Mouse (Mus musculus): Measurements from ENCODE around the gene Klf12. TPM values are rescaled to one million over a fixed set of nuclear protein-coding genes. Genes with fewer than 3 reads are reported as not detected.

The Klf12 gene
- polyA plus RNA-seq, 1 experiment: not detected

DNA sequence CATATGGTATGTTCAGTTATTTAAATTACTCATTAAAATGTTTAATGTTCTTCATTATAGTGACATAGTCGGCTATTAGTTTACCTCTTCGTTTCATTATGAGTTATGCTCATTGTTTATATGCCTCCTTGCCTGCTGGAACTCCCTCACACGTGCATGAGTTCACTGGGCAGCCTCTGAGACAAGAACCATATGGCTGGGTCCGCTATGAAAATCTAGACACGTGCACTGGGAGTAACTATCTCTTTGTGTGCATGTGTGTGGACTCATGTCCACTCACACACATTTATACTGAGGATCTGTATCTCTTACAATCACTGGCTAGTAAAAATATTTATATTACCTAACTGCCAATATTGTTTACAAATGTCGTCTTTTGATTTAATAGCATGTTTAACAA, 14.4 kb upstream of the Klf12 start:
- 76% methylated on average over 6 of the region's 6 CpGs for WGBS
- TF ChIP-seq POLR2A (IDR thresholded peaks at IDR 0.05; ENCODE audit: borderline replicate concordance, control insufficient read depth, low read depth, low read length) (no peak), CTCF (IDR thresholded peaks at IDR 0.05; ENCODE audit: control insufficient read depth, insufficient read depth, low read length) (no peak)
- H3K27ac ChIP-seq (ENCODE audit: control insufficient read depth, insufficient read depth, low read depth, low read length, poor library complexity): no peak overlapping the region
- no peak overlapping the region for H3K4me3 ChIP-seq (replicated peaks; ENCODE audit: control insufficient read depth, low read depth, low read length)
- H3K4me1 ChIP-seq (ENCODE audit: control insufficient read depth, insufficient read depth, low read length): no peaks in the 10 kb centered on the region

DNA sequence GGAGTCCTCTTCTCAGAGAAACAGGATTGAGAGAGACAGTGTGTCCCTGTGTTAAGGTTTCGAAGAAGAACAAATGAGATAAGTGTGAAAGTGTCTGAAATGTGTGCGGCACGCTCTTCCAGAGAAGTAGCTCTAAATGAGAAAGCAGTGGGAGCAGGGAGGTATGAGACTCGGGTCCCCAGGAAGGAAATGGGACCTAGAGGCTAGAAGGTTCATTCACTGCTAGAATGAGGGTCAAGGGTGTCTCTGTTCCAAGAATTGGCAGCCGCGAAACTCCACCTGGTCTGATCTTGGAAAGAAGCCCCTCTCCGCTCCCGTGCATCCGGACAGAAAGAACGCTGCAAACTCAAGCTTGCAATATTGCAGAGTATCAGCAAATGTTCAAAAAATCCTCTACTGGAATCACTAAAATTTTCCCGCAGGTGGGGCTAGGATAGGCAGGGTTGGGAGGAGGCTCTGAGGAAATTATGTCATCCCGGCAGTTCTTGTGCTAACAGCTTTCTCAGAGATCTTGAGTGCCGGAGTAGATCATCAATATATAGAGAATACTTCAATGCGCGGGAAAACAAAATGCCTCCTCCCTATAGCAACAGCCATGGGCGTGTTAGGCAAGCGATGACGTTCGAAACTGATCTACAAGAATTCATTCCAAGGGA, 2.2 kb upstream of the Klf12 start:
- no peak overlapping the region for H3K4me3 ChIP-seq (replicated peaks; ENCODE audit: control insufficient read depth, low read depth, low read length)
- H3K4me1 ChIP-seq (ENCODE audit: control insufficient read depth, insufficient read depth, low read length): no peaks in the 10 kb centered on the region; the same call in 1 of the 2 replicates
- TF ChIP-seq POLR2A (IDR thresholded peaks at IDR 0.05; ENCODE audit: borderline replicate concordance, control insufficient read depth, low read depth, low read length) (no peak), CTCF (IDR thresholded peaks at IDR 0.05; ENCODE audit: control insufficient read depth, insufficient read depth, low read length) (no peak)
- no peak overlapping the region for H3K27ac ChIP-seq (ENCODE audit: control insufficient read depth, insufficient read depth, low read depth, low read length, poor library complexity)
- WGBS: 6% methylated on average over 19 of the region's 19 CpGs

DNA sequence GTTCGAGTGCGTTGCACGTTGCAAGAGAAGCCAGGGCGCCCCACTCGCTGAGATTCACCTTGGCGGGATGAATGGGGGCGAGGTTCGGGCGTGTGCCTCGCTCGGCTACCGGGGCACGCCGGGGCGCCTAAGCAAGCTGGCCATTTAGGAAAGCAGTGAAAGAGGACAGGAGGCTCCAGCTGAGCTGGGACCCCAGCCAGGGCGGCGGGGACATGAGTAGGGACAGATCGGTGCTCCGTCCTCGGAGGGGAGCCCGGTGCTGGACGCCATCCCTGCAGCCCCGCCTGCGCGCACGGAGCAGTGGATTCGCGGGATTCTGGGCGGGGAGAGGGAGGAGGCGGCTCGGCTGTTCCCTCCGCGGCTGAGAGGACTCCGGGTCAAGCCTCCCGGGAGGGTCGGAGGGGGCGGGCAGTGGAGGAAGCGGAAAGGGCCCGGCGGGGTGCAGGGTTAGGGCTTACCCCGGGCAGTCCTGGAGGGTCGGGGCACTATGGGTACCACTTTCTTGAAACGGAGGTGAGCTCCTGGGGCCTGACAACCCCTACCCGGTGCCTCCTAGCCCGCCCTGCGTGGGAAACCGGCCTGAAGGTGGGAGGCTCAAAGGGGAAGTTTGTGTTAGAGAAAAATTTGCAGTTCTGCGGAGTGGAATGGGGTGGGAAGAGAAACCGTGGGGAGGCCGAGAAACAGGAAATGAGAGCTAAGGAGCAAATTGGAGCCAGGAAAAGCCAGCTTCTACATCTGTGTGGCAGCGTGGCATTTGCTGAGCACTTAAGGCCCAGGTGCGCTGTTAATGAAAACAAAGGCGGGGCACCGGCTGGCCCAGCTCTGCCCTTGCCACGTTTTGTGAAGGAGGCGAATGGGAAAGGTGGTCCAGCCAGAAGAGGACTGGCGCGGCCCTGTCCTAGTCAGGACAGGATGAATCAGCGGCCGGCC, 1.4 kb upstream of the Klf12 start:
- Histone ChIP-seq H3K27ac (ENCODE audit: control insufficient read depth, insufficient read depth, low read depth, low read length, poor library complexity) (no peak overlapping the region), H3K4me1 (ENCODE audit: control insufficient read depth, insufficient read depth, low read length) (no peaks in the 10 kb centered on the region; the same call in 1 of the 2 replicates), H3K4me3 (replicated peaks; ENCODE audit: control insufficient read depth, low read depth, low read length) (peak overlapping the region; percentile 9)
- WGBS: 1% methylated on average over 60 of the region's 60 CpGs
- TF ChIP-seq CTCF (IDR thresholded peaks at IDR 0.05; ENCODE audit: control insufficient read depth, insufficient read depth, low read length) (no peak), POLR2A (IDR thresholded peaks at IDR 0.05; ENCODE audit: borderline replicate concordance, control insufficient read depth, low read depth, low read length) (no peak)

DNA sequence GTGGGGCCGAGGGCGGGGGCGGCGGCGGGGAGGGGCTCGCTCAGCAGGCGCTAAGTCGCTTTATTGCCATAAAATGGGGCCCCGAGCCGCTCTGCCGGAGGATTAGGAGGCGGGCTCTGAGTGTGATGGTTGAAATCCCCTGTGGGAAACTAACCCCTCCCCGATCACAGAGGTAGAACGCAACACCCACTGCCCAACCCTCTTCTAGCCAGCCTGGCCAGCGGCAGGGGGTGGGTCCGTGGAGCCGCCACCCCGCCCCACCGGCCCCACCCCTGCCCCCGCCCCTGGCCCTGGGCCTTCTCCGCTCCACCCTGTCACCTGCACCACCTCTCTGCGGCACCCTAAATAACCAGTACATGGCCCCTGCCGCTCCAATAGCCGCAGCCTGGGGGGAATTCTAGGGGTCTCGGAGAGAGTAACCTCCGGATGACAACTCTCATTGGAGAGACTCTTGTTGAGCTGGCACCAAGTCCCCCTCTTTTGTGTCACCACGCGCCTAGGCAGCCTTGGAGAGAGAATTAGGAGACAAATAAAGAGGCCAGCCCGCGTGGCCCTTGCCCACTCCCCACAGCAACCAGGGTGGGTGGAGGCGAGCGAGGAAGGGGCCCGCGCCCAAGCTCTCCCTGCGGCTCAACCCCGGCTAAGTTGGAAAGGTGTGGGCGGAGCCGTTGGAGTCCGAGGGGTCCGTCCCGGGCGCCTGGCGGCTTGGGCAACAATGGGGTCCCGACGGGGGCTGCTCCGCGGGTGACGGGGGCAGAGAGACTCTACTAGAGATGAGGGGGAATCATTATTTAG, 579 bp upstream of the Klf12 start:
- no peak overlapping the region for H3K27ac ChIP-seq (ENCODE audit: control insufficient read depth, insufficient read depth, low read depth, low read length, poor library complexity)
- H3K4me3 ChIP-seq (replicated peaks; ENCODE audit: control insufficient read depth, low read depth, low read length): peak overlapping the region; percentile 22
- TF ChIP-seq CTCF (IDR thresholded peaks at IDR 0.05; ENCODE audit: control insufficient read depth, insufficient read depth, low read length) (no peak), POLR2A (IDR thresholded peaks at IDR 0.05; ENCODE audit: borderline replicate concordance, control insufficient read depth, low read depth, low read length) (no peak)
- no peaks in the 10 kb centered on the region; the same call in 1 of the 2 replicates for H3K4me1 ChIP-seq (ENCODE audit: control insufficient read depth, insufficient read depth, low read length)
- WGBS: 1% methylated on average over 48 of the region's 48 CpGs

DNA sequence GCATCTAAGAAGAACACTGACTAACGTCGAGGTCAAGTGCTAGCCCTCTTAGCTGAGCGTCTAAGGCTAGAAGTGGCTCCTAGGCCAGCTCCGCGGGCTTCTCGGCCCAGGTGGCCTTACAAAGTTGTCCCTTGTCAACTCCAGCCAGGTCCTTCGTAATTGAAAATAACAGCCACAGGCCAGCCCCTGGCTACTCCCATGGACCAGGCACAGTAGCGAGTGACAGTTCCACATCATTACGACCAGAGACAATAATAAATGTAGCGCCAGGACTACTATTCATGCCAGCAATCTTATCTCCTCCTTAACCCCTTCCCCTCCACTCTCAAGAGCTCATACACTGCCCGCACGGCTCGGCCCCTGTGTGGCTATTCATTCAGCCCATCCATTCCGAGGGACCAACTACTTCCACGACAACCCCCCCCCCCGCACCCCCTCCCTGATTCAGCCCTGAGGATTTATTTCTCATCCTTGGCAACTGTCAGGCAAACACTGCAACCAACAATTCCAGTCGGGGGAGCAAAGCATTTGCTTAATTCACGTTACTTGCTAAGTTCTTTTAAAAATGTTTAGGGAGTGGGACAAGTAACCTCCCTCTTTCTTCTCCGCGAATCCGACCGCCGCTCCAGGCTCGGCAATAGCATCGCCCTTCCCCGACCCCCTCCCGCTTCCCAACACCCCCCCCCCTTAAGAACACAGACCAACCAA, 914 bp downstream of the Klf12 start:
- Histone ChIP-seq H3K4me1 (ENCODE audit: control insufficient read depth, insufficient read depth, low read length) (no peaks in the 10 kb centered on the region; the same call in 1 of the 2 replicates), H3K4me3 (replicated peaks; ENCODE audit: control insufficient read depth, low read depth, low read length) (no peak overlapping the region), H3K27ac (ENCODE audit: control insufficient read depth, insufficient read depth, low read depth, low read length, poor library complexity) (no peak overlapping the region)
- 3% methylated on average over 27 of the region's 27 CpGs for WGBS
- TF ChIP-seq CTCF (IDR thresholded peaks at IDR 0.05; ENCODE audit: control insufficient read depth, insufficient read depth, low read length): no peak
- TF ChIP-seq POLR2A (IDR thresholded peaks at IDR 0.05; ENCODE audit: borderline replicate concordance, control insufficient read depth, low read depth, low read length): no peak

DNA sequence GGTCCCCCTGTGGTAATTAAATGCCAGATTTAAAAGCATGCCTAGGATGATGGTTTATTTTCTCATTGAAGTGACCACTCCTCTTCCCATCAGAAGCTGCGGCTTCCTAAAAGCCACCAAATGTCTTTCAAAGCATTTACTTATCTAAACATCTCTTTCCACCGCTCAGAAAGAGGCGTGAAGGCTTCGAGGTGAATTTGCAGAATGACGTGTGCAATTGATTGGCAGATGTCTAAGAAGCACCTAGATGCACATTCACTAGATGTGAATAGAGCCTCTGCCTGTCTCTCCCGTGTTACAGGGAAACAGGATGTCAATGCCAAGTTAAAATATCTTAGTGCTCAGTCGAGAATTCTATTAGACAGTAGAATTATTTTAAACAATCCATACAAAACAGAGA, 1.8 kb downstream of the Klf12 start:
- Histone ChIP-seq H3K4me1 (ENCODE audit: control insufficient read depth, insufficient read depth, low read length) (no peaks in the 10 kb centered on the region; the same call in 1 of the 2 replicates), H3K27ac (ENCODE audit: control insufficient read depth, insufficient read depth, low read depth, low read length, poor library complexity) (no peak overlapping the region), H3K4me3 (replicated peaks; ENCODE audit: control insufficient read depth, low read depth, low read length) (no peak overlapping the region)
- 21% methylated on average over 7 of the region's 7 CpGs for WGBS
- TF ChIP-seq POLR2A (IDR thresholded peaks at IDR 0.05; ENCODE audit: borderline replicate concordance, control insufficient read depth, low read depth, low read length): no peak
- TF ChIP-seq CTCF (IDR thresholded peaks at IDR 0.05; ENCODE audit: control insufficient read depth, insufficient read depth, low read length): no peak

DNA sequence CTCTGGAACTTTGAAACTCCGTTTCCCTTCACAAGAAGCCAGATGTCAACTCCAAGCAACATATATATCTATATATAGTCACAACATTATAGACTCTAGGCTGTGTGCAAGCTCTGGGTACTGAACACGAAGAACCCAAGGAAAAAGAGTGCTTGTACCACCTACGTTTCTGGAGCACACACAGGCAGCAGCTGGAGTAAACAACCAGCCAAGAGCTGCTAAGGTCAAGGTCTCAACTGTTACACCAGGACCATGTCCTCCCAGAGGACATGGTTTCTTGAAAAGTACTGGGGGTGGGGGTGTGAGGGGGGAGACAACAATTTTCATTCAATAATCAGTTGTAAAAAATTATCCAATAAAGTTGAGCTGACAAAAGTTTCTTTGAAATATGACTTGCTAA, 2.7 kb downstream of the Klf12 start:
- H3K4me1 ChIP-seq (ENCODE audit: control insufficient read depth, insufficient read depth, low read length): no peaks in the 10 kb centered on the region; the same call in 1 of the 2 replicates
- TF ChIP-seq POLR2A (IDR thresholded peaks at IDR 0.05; ENCODE audit: borderline replicate concordance, control insufficient read depth, low read depth, low read length): no peak
- H3K27ac ChIP-seq (ENCODE audit: control insufficient read depth, insufficient read depth, low read depth, low read length, poor library complexity): no peak overlapping the region
- no peak overlapping the region for H3K4me3 ChIP-seq (replicated peaks; ENCODE audit: control insufficient read depth, low read depth, low read length)
- WGBS: 51% methylated on average over 3 of the region's 3 CpGs
